Mouse (Mus musculus) Muller cell, postnatal 12 days (primary cell): ENCODE data around the gene Rwdd2a.

Experiments used
- DNase-seq: peaks from one replicate; pipeline ENCODE4 v3.0.0-alpha.2; 2015; ENCODE audit errors: inconsistent ontology term

Rwdd2a gene

DNA sequence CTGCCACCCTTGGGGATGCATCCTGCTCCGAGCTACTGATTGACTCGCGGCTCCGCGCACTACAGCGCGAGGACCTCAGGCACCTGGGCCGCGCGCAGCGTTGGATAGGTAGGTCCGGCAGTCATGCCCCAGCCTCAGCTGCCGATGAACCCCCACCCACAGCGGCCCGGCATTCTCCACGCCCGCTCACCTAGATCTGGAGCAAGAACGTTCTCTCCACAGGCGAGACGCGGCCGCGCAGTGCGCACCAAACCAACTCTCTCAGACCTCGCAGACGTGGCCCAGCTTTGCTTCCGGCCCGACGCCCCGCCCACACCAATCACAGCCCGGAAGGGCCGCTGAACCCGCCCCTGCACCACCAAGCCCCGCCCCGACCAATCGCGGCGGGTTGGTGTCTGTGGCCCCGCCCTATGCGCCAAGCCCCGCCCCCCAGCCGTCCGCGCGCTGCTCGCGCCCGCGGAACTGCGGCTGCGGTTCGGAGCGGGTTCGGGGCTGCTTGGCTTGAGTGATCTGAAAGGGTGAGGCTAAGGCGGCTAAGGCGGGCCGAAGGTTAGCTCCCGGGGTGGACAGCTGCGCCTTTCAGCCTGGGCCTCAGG, at the start of gene Rwdd2a, which contains the start of gene Pgm3:
TSS of gene Rwdd2a (plus strand) at position 452 of the 596 bp plus-strand sequence.
TSS of gene Pgm3 (minus strand) at position 303 of the 596 bp plus-strand sequence.
- peak; percentile 97 for DNase-seq

DNA sequence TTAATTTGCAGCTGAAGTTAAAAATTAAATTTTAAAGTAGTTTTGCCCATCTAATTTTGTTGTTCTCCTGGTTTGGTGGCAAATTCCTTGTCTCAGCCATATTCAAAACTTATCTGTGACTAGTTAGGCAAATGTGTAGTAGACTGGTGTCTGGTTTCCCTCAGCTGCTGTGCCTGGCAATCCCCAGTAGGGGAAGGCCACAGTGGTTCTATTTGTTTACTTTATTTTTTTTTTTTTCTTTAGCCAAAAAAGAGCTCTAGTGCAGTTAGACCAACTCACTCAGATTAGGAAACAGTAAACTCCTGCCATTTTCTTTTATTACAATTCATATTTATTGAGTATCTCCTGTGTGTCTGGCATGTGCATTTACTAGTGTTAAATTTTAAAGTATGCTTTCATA, 49.5 kb upstream of the Rwdd2a start:
- no peak for DNase-seq

DNA sequence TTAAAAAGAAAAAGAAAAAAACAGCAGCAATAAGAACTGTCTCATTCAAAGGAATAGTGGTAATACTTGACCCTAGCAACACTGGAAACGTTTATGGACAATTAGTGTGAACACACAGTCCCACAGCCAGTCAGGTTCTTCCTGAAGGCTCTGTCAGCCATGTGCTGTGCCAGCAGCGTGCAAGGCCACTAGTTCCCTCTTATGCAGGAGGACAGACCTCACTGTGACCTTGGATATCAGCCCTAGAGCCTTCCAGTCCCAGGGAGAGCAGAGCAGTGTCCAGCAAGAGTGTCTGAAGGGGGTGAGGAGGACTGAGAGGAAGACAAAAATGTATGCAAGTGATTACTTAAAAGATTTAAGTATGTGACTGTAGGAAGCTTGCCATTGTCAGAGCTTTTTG, 46.2 kb upstream of the Rwdd2a start:
- no peak for DNase-seq

DNA sequence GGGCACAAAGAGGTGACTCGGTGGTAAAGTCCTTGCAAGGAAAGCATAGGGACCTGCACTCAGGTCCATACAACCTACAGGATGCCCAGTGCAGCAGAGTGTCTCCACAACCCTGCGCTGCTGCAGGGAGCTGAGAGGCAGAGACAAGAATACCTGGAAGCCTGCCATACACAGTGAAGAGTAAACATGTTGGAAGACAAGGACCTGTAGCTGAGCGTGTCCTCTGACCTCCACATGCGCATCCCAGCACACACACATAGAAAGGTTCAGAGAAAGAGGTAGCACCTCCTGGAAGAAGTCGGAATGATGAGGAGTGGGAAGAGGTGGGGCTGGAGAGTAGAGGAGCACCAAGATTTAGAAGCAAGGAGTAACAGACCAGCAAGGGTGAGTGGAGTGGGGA, 37.7 kb upstream of the Rwdd2a start:
- no peak for DNase-seq

DNA sequence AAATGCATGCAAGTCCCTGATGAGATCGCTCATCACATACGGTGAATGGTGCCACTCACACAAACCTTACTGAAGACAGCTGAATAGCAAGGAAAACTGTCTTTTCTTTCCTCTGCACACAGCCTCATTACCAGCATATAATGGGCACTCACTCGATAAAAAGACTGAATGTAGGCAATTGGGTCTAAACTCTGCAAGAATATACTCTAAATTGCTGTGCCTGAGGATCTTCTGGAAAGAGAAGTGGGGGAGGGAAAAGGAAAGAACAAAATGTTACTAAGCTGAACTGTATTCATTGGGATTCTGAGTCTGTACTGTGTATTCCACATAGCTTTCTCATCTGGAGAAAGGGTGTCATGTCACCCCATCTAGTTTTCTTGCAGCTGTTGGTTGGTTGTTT, 28.3 kb upstream of the Rwdd2a start:
- DNase-seq: no peak

DNA sequence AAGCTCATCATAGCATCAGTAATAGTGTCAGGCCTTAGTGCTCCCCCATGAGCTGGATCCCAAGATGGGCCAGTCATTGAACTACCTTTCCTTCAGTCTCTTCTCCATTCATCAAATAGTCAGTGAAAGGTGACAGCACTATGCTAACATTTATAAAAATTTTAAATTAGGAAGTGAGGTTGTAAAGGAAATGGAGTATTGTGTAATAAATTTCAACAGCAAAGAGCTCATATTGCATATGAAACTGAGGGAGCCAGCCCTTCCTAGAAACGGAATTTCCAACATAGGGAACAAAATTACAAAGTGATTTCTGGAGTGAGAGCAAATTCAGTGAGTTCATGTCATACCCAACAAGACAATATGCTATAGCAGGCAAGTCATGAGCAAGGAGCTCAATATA, 27.2 kb upstream of the Rwdd2a start:
- no peak for DNase-seq

DNA sequence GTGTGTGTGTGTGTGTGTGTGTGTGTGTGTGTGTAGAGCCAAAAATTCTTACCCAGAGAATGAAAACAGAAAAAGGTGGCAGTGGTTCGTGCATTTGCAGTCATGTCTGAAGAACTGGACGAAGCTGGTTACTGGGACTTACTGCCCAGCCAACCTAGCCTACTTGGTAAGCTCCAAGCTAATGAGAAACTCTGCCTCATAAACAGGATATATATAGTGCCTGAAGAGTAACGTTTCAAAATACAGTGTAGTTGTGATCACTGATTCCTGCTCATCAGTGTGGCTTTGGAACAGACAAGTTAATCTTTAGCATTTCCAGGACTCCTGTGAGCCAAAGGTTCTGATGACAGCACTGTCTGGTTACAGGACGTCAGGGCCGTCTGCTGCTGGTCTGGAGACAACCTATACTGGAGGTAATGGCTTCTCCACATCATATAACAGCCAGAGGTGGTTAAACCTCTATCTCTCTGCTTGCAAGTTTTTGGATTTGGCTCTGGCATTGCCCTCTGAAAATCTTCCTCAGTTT, 22.1 kb upstream of the Rwdd2a start:
- DNase-seq: no peak

DNA sequence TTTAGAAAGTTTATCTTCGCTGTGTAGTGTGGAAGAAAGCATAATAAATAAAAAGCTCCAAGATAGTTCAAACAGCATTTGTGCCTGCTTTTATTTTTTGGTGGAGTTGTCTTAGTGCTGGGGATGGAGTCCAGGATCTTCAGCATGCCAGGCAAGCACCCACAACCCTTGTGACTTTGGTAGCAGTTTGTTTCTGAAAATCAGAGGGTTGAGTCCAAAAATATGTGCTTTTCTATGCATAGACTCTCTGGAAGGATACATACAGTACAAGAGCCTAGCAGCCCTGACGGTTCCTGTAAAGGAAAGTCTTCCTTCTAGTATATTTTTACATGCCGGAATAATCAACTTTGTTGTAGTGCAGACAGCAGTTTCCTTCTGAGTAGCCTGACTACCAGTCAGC, 21.1 kb upstream of the Rwdd2a start:
- no peak for DNase-seq

DNA sequence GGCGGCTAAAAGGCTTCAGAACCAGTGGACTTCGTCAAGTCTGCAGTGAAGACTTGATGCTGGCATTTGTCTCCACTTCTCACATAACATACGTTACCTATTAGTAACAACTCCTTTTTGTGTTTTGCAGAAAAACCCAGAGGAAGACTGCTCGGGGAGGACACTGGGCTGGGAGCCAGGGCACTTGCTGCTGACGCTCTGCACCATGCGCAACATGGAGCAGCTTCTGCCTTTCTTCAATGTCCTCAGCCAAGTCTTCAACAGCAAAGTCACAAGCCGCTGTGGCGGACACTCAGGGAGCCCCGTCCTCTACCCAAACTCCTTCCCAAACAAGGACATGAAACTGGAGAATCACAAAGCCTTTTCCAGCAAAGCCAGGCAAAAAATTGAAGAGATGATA, 17.9 kb upstream of the Rwdd2a start:
- no peak for DNase-seq

DNA sequence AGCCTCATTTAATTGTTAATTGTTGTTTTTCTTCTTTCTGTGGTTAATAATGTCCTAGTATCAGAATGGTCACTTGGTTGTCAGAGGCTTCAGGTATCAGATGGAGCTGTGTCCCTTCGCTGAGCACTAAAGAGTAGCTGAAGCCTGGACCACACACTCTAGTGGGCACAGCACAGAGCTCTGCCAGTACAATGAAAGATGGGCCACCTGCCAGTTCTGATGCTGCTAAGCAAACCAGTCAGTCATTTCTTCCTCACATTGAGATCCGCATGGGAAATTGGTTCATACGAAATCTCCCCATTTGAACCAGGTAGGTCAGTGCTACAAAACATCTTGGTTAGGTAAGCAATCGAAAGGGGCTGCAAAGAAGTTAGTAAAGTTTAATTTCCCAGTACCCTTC, 17.1 kb upstream of the Rwdd2a start:
- DNase-seq: no peak

DNA sequence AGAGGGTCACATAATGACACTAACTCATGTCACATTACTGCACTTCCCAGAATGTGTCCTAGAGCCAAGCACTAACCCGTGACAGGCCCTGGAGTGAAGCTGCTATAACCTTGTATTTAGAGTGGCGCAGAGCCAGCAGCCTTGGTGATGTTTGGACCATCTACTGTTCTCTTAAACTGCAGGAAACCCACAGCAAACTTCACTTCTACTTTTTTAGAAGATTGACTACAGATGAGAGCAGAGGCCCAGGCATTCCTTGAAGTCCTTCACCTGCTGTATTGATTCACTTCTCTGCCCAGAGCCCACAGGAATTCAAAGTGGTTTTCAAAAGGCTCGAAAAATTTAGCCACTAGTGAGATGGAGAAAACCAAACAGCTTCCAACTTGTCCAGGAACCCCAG, 11.2 kb upstream of the Rwdd2a start:
- DNase-seq: peak; percentile 54

DNA sequence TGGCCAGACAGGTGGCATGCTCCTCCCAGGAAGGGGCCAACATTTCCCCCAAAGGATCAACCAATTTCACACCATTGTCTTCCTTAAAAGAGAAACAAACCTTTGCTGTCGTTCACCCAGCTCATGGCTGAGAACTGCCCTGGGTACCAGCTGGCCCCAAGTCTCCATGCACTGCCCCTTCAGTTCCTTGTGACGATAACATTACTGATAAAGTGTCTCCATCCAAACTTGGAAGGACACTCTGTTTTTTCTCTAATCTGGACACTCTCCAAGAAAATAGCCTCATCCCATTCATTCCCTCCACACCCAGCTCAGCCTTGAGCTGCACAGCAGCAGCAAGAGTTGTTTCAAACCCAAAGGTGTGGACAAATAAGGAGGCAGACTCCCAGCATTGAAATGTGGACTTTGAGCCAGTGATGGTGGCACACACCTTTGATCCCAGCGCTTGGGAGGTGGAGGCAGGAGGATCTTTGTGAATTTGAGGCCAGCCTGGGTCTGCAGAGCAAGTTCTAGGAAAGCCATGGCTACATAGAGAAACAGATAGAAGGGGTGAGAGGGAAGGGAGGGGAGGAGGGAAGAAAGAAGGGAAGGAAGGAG, 2.4 kb upstream of the Rwdd2a start:
- DNase-seq: no peak

DNA sequence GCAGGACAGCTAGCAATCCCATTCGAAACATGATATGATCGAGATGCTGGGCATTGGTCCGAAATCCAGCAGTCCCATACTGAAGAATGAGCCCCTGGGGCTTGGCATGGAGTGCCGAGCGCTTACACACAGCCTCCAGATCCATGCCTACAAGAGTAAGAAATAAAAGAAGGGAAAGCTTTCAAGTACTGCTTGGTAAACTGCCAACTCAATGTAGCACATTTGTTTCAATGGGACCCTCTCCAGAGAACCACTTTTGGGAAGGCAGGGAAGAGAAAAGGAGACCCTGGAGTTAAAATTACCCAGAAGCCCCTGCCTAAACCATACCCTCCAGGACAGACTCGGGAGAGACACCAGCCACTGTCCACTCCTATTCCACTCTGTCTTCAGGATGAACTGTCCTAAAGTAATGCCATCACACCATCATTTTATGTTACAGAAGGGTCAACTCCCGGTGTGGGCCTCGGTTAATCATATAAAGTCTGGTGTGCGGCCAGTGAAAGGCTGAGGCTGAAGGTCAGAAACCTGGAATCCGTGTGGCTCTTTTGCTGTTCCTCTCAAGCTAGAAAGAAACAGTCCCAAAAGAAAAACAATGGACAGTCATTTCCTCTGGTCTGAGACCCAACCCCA, 1.4 kb upstream of the Rwdd2a start:
- no peak for DNase-seq

DNA sequence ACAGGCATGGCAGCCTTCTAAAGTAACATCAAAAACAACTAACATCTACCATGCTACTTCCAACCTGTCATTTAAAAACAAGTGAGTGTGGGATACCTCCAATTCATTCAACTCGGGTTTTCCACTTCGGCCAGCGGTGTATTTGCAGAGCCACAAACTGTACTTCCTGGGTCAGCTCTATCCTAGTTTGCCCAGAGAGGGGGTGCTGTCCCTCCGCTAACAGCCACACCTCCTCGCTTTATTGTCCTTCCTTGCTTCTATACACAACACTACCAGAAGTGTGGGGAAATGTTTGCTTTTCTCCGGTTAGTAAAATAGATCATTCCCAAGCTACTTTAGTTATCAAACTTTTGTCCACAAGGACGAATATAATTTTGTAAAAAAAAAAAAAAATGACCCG, 845 bp upstream of the Rwdd2a start:
- no peak for DNase-seq

DNA sequence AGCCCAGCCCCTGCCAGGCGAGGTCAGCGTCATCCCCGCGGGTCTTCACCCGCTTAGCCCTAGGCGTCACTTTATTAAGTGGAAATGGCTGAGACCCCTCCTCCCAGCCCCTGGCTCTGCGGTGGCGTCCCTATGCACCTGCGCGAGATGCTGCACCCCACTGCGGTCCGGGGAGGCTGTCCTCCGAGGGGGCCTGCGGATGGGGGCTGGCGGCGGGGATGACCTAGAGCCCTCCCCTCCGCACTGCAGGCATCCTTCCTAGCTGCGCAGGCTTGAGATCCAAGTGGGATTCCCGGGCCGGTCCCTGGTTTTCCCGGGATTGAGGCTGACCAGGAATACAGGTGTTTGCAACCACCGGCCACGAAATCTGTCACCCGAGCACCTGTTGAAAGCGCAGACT, 405 bp downstream of the Rwdd2a start:
- DNase-seq: no peak

DNA sequence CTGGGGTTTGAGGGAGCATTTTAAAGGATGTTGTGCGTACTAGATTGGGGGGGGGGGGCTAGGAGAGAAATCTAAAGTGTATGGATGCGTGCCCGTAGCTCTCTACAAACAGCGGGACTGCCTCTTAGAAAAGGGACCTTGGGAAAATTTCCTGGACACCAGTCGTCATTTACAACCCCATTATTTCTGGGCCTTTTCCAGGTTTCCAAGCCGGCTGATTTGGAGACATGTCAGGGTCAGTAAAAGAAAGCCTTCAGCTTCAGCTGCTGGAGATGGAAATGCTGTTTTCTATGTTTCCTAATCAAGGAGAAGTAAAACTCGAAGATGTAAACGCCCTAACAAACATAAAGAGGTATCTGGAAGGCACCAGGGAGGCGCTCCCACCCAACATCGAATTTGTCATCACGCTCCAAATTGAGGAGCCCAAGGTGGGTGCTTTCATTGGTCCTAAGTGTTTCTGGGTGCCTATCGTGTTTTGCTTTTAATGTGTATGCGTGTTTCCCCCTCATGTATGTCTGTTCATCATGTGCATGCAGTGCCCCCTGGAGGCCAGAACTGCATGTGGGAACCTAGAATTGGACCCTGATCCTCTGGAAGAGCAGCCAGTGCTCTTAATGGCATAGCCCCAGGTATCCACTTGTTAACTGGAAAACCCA, 973 bp downstream of the Rwdd2a start:
- peak; percentile 60 for DNase-seq

DNA sequence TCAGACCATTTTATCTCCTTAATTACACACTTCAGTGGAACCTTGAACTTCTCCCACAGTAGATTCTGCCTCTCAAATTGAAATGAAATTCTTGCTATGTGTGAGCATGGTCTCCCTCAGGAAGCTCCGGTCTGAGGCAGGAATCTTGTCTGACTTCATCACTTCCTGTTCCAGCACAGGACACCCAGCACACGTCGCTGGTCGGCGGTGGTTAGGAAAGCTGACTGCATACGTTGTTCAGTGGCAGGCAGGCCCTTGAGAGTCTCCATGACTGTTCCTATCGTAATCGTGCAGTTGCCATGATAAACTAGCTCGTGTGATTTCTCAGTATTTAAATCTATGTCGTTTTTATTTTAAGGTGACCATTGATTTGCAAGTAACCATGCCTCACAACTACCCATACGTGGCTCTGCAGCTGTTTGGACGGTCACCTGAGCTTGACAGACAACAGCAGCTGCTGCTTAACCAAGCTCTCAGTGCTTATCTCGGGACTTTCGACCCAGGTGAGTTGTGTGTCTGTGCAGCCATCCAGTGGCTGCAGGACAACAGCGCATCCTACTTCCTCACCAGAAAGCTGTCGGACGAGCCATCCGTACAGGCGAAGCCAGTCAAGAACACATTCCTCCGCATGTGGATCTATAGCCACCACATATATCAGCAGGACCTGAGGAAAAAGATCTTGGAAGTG, 2.0 kb downstream of the Rwdd2a start:
- DNase-seq: no peak

DNA sequence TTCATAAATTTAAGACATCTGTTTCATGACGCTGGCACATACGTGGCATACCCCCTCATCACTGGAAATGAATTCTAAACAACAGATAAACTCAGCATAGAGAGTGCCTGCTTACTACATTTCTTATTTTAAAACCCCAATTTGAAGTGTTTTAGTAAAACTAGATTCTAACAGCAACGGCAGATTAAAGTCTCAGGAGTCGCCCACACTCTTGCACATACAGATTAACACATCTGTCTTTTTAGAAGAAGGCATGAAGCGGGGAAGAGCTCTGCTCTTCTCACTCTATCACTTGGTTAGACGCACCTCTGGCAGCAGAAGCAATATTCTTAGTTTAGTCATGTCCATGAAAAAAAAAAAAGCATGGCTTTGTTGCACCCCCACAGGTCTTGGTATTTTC, 3.4 kb downstream of the Rwdd2a start:
- no peak for DNase-seq

DNA sequence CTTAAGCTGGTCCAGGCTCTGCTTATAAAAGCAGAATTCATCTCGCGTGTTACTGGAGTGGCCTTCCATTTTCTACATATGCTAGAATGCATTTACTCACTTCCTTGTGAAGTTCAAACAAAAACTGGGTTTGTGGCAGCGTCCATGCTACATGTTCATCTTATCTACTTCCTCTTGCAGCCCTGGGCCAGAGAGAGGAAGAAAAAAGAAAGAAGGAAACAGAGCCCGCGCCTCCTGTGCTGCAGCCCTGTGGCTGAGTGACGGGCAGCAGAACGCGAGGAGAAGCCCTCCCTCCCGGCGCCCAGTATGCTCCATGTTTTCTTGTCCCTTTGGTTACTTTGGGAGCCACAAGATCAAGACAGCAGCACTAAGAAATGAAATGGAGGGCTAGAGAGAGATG, 7.9 kb downstream of the Rwdd2a start:
- no peak for DNase-seq

DNA sequence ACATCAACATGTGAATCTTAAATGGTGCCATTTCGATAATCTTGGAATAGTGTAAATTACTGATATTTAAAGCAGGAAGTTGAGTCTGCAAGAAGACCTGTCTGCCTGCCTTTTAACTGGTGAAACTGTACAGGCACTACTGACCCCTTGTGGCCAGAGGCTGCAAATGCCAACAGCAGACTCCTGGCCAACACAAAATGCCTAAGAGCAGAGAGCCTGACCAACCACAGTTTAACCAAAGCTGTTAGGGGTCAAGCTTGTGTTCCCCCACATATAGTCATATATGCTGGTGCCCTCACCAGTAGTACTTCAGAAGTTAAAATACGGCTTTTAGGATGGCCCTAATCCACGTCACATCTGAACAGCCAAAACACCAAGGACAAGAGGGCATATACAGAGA, 11.9 kb downstream of the Rwdd2a start:
- peak; percentile 26 for DNase-seq

DNA sequence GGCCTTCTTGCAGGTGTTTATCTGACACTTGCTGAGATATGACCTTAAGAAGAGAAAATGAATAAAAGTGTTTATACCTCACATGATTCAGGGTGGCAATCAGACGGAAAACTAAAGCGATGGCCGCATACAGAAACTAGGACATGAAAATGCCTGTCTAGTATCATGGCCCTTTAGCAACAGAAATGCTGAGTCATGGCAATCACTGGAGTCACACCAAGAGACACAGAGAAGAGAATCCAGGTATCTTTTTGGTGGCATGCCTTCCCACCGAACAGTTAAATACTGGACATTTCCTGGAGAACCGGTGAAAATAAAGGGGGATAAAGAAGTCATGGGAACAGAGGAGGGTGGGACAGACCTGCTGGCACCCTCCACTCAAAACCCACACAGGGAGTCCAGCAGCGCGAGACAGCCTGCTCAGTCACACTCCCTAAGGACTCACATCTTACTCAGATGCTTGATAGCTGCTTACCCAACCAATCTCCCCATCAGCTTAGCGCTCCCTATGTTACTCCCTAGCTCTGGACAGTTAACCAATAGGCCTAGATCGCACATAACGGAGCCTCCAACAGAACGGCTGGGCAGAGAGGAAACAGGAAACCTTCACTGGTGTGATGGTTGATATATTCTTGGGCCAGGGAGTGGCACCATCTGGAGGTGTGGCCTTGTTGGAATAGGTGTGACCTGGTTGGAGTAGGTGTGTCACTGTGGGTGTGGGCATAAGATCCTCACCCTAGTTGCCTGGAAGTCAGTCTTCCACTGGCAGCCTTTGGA, 15.4 kb downstream of the Rwdd2a start:
- DNase-seq: no peak
